Mouse (Mus musculus) myocyte (in vitro differentiated cells): ENCODE data around the gene Tacr2. TPM values are rescaled to one million over a fixed set of nuclear protein-coding genes. Genes with fewer than 3 reads are reported as not detected.

Experiments used
- H3K27me3 ChIP-seq: one replicate; pipeline ENCODE4 v1.6.1; 2011; ENCODE audit not compliant: control insufficient read depth, insufficient read depth, insufficient read length
- H3K36me3 ChIP-seq: one replicate; pipeline ENCODE4 v1.6.1; 2011; ENCODE audit not compliant: control insufficient read depth, insufficient read depth
- H3K4me2 ChIP-seq: one replicate; pipeline ENCODE4 v1.6.1; 2011; ENCODE audit warnings: low read depth, control low read depth
- H3K4me3 ChIP-seq: one replicate; pipeline ENCODE4 v1.5.1; 2011; ENCODE audit warnings: mild to moderate bottlenecking, control low read depth, moderate library complexity
- H3K79me2 ChIP-seq: one replicate; pipeline ENCODE4 v1.6.1; 2011; ENCODE audit not compliant: control insufficient read depth, insufficient read depth
- H3ac ChIP-seq: one replicate; pipeline ENCODE4 v1.6.1; 2011; ENCODE audit not compliant: control insufficient read depth, insufficient read length
- CEBPB ChIP-seq: IDR thresholded peaks from 2 replicates; pipeline ENCODE4 v1.6.1; 2011; ENCODE audit warnings: mild to moderate bottlenecking, moderate library complexity; ENCODE audit not compliant: poor library complexity, insufficient read depth, severe bottlenecking
- E2F4 ChIP-seq: IDR thresholded peaks from one replicate; pipeline ENCODE4 v1.6.1; 2011; ENCODE audit warnings: mild to moderate bottlenecking, control low read depth, moderate library complexity; ENCODE audit not compliant: insufficient read depth
- MAX ChIP-seq: IDR thresholded peaks from one replicate; pipeline ENCODE4 v1.6.1; 2011; ENCODE audit warnings: low read depth, mild to moderate bottlenecking, control low read depth
- MYOD1 ChIP-seq, 3 experiments: IDR thresholded peaks; one replicate each; pipeline ENCODE4 v1.6.1; 2011; ENCODE audit warnings: control low read depth in 2 of 3, low read depth in 2 of 3, mild to moderate bottlenecking in 2 of 3, moderate library complexity in 1 of 3; ENCODE audit not compliant: insufficient read length in 2 of 3, control insufficient read depth in 1 of 3
- MYOG ChIP-seq, 3 experiments: IDR thresholded peaks; one replicate each; pipeline ENCODE4 v1.6.1; 2011; ENCODE audit warnings: control low read depth in 2 of 3, low read depth in 2 of 3, mild to moderate bottlenecking in 2 of 3; ENCODE audit not compliant: insufficient read length in 2 of 3, control insufficient read depth in 1 of 3, insufficient read depth in 1 of 3
- POLR2A ChIP-seq: IDR thresholded peaks from one replicate; pipeline ENCODE4 v1.6.1; 2011; ENCODE audit warnings: low read depth, mild to moderate bottlenecking, control low read depth, moderate library complexity; ENCODE audit not compliant: insufficient read length
- POLR2AphosphoS2 ChIP-seq: IDR thresholded peaks from one replicate; pipeline ENCODE4 v1.6.1; 2011; ENCODE audit warnings: low read depth, control low read depth; ENCODE audit not compliant: insufficient read length
- REST ChIP-seq: IDR thresholded peaks from one replicate; pipeline ENCODE4 v1.6.1; 2011; ENCODE audit warnings: mild to moderate bottlenecking, control low read depth, moderate library complexity; ENCODE audit not compliant: insufficient read depth, insufficient read length
- SRF ChIP-seq: IDR thresholded peaks from one replicate; pipeline ENCODE4 v1.6.1; 2011; ENCODE audit warnings: low read depth; ENCODE audit not compliant: control insufficient read depth, insufficient read length
- TCF12 ChIP-seq: IDR thresholded peaks from one replicate; pipeline ENCODE4 v1.6.1; 2011; ENCODE audit warnings: mild to moderate bottlenecking, control low read depth; ENCODE audit not compliant: poor library complexity, insufficient read depth, severe bottlenecking
- TCF3 ChIP-seq: IDR thresholded peaks from one replicate; pipeline ENCODE4 v1.6.1; 2011; ENCODE audit warnings: low read depth, control low read depth; ENCODE audit not compliant: insufficient read length
- USF1 ChIP-seq: IDR thresholded peaks from one replicate; pipeline ENCODE4 v1.6.1; 2011; ENCODE audit warnings: low read depth, mild to moderate bottlenecking, control low read depth, moderate library complexity
- polyA plus RNA-seq: library from polyadenylated mRNA; unstranded; fragments of >200 nt; fragmentation: generic; extraction: Trizol; gene quantifications from one replicate; pipeline ENCODE4 v1.2.1, GENCODE M21; 2012; ENCODE audit warnings: missing spikeins

Tacr2 gene
- polyA plus RNA-seq, 1 experiment: 0.05 TPM

DNA sequence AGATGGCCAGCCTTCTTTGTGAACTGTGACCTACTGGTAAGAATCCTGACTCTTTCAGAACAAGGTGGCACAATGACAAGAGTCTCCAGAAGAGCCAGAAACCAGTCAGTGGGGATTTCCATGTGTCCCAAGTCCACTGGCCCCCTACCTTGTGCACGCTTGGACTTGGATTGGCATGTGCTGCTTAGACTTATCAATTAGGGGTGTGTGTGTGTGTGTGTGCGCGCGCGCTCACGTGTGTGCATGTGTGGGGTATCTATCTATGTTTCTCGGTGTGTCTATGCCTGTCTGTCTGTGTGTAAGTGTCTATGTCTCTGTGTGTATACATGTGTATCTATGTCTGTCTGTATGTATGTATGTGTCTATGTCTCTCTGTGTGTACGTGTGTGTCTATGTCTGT, 36.6 kb upstream of the Tacr2 start:
- Histone ChIP-seq H3ac (no peak overlapping the region), H3K27me3 (no peaks in the 10 kb centered on the region), H3K4me3 (no peak overlapping the region), H3K4me2 (no peak overlapping the region), H3K79me2 (no peaks in the 10 kb centered on the region), H3K36me3 (no peaks in the 10 kb centered on the region)
- TF ChIP-seq TCF3 (no peak), E2F4 (no peak), MAX (no peak), USF1 (no peak), MYOD1 (IDR thresholded peaks at IDR 0.05; ENCODE audit: control insufficient read depth in 1 of 3, insufficient read length in 2 of 3, low read depth in 2 of 3) (no peak), POLR2AphosphoS2 (no peak), MYOG (IDR thresholded peaks at IDR 0.05; ENCODE audit: control insufficient read depth in 1 of 3, insufficient read depth in 1 of 3, insufficient read length in 2 of 3, low read depth in 2 of 3) (no peak), TCF12 (no peak), POLR2A (no peak), CEBPB (no peak), SRF (no peak), REST (no peak)

DNA sequence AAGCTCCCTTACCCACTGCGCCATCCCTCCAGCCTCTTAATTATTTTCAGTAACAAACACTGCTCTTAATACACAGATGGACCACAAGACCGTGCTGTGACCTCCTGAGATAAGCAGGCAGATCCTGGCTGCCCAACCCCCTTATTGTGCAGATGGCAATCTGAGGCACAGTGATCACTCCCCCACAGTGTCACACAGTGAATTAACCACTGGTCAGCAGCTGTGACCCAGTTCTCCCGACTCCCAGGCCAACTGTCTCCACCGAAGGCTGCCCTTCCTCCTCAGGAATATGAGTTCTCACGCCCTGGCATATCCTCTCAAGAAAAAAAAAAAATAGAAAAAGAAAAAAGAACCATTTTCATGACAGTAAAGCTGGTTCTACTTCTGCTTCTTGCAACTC, 35.6 kb upstream of the Tacr2 start:
- Histone ChIP-seq H3K79me2 (no peaks in the 10 kb centered on the region), H3K27me3 (no peaks in the 10 kb centered on the region), H3K36me3 (no peaks in the 10 kb centered on the region), H3ac (no peak overlapping the region), H3K4me2 (no peak overlapping the region), H3K4me3 (no peak overlapping the region)
- peak; percentile 25 to 97 (median 75) for TF ChIP-seq MYOD1 (IDR thresholded peaks at IDR 0.05; ENCODE audit: control insufficient read depth in 1 of 3, insufficient read length in 2 of 3, low read depth in 2 of 3)
- peak; percentile 85 for TF ChIP-seq TCF12
- no peak for TF ChIP-seq E2F4
- peak; percentile 61 to 97 (median 86) for TF ChIP-seq MYOG (IDR thresholded peaks at IDR 0.05; ENCODE audit: control insufficient read depth in 1 of 3, insufficient read depth in 1 of 3, insufficient read length in 2 of 3, low read depth in 2 of 3)
- TF ChIP-seq REST: no peak
- TF ChIP-seq TCF3: peak; percentile 79
- TF ChIP-seq POLR2AphosphoS2: no peak
- TF ChIP-seq MAX: no peak
- TF ChIP-seq CEBPB: no peak

DNA sequence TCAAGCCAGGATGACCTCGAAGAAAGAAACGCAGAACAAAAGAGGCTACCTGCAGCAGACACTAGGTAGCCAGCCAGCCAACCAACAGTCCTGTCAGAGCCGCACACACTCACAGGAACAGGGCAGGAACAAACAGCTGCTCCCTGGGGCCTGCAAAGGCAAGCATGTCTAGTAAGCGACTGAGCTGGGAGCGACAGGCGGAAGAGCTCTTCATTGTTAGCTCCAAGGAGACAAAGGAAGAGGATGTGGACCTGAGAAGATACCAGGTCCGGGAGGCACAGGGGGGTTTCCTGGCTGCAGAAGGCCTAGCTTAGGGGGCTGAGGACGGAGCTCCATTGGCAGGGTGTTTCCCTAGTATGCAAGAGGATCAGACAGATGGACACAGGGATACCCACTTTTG, 35.0 kb upstream of the Tacr2 start:
- Histone ChIP-seq H3K4me3 (no peak overlapping the region), H3K4me2 (no peak overlapping the region), H3K27me3 (no peaks in the 10 kb centered on the region), H3ac (no peak overlapping the region), H3K79me2 (no peaks in the 10 kb centered on the region), H3K36me3 (no peaks in the 10 kb centered on the region)
- peak in 1 of 3 experiments; percentile 33 for TF ChIP-seq MYOD1 (IDR thresholded peaks at IDR 0.05; ENCODE audit: control insufficient read depth in 1 of 3, insufficient read length in 2 of 3, low read depth in 2 of 3)
- TF ChIP-seq MYOG (IDR thresholded peaks at IDR 0.05; ENCODE audit: control insufficient read depth in 1 of 3, insufficient read depth in 1 of 3, insufficient read length in 2 of 3, low read depth in 2 of 3): peak in 1 of 3 experiments; percentile 72
- no peak for TF ChIP-seq USF1

DNA sequence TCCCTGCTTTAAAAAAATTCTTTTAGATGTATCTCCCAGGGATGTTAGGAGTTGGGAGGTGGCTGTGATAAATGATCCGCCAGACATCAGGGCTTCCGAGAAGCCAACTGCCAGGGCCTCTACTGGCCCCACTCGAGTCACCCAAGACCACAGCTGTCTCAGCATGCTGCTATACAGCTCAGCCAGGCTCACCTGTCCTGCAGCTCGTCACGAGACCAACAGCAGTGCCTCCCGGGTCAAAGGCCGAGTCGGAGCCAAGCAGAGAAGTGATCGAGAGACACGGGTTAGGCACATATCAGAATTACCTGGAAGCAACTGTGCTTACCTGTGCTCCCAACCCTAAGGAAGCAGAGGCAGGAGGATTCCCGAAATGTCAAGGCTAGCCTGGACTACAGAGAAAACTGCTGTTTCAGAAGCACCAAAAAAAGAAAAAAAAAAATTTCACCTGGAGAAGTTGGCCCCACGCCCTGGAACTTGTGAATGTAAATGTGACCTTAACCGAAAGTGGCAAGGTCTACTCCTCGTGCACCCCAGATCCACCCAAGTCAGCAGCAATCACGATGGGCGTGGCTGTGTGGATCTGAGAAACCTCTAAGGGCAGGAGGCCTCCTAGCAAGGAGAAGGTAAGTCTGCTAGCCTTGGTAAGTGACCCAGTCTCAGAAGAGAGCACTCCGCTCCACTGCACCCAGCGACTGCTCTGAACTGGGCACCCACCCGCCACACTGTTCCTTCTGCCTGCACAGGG, 34.0 kb upstream of the Tacr2 start:
- no peak overlapping the region for H3K4me3 ChIP-seq
- TF ChIP-seq MYOD1 (IDR thresholded peaks at IDR 0.05; ENCODE audit: control insufficient read depth in 1 of 3, insufficient read length in 2 of 3, low read depth in 2 of 3): no peak
- peak in 1 of 3 experiments; percentile 72 for TF ChIP-seq MYOG (IDR thresholded peaks at IDR 0.05; ENCODE audit: control insufficient read depth in 1 of 3, insufficient read depth in 1 of 3, insufficient read length in 2 of 3, low read depth in 2 of 3)

DNA sequence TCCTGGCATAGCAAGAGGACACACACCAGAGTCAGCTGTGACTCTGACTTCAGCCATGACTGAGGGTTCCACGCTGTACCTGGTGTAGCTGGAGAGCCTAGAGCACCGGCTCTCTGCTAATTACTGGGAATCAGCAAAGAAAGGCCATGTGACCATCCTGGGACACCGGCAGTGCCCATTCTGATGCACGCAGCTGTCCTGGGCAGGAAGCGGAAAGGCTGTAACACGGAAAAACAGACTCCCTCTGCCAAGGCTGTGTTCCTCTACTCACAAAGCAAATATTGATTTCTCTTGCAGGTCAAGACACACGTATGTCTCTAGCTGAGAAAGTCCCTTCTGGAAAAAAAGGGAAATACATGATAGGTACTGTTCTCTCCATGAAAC, 33.5 kb upstream of the Tacr2 start:
- Histone ChIP-seq H3K36me3 (no peaks in the 10 kb centered on the region), H3K4me3 (no peak overlapping the region), H3K27me3 (no peaks in the 10 kb centered on the region), H3K79me2 (no peaks in the 10 kb centered on the region), H3ac (no peak overlapping the region), H3K4me2 (no peak overlapping the region)
- TF ChIP-seq CEBPB (no peak), MYOG (IDR thresholded peaks at IDR 0.05; ENCODE audit: control insufficient read depth in 1 of 3, insufficient read depth in 1 of 3, insufficient read length in 2 of 3, low read depth in 2 of 3) (peak in 1 of 3 experiments; percentile 23), TCF12 (no peak), E2F4 (no peak), POLR2AphosphoS2 (no peak), TCF3 (no peak)

More for the DNA sequence above, 34.0 kb upstream of the Tacr2 start:
- no peak overlapping the region for H3K4me2 ChIP-seq
- no peak overlapping the region for H3ac ChIP-seq
- H3K79me2 ChIP-seq: no peaks in the 10 kb centered on the region
- no peaks in the 10 kb centered on the region for H3K27me3 ChIP-seq
- H3K36me3 ChIP-seq: no peaks in the 10 kb centered on the region
